In genomic region chr15:97837491-97838061, GRCm38 (mm10) we compare ENCODE assay signal across 8 mouse cellular contexts. TPM values are rescaled to one million over a fixed set of nuclear protein-coding genes. Genes with fewer than 3 reads are reported as not detected.
DNase-seq lines count a peak whose midpoint lies in the region; ATAC-seq and TF ChIP-seq lines count a peak whose summit lies in the region.

No protein-coding gene starts in this region.

- DNase-seq in forebrain, embryonic 10.5 days (ENCODE audit: extremely low spot score, low spot score), result no peak
- no peak for DNase-seq in forebrain, embryonic 11.5 days (ENCODE audit: low spot score)
- peak; percentile 48 for DNase-seq in thymus, adult 2 months
- DNase-seq in thymus, postnatal 10 days (ENCODE audit: low spot score in 2 of 2), result no peak
- DNase-seq in frontal cortex, postnatal 10 days (ENCODE audit: low spot score in 2 of 2), result no peak
- DNase-seq in layer of hippocampus, adult 9-10 months (ENCODE audit: low spot score), result no peak

- peaks cover 50% of the 10 kb centered on the region for H3K4me1 ChIP-seq in forebrain, embryonic 10.5 days
- H3K4me1 ChIP-seq in forebrain, embryonic 11.5 days (replicated peaks; ENCODE audit: control insufficient read depth, insufficient read depth, low read length), result peaks cover 5% of the 10 kb centered on the region; the same call in 1 of the 2 replicates
- H3K4me1 ChIP-seq in thymus, adult 2 months (replicated peaks; ENCODE audit: control insufficient read depth, insufficient read depth, low read length), result peaks cover 78% of the 10 kb centered on the region
- peaks cover 60% of the 10 kb centered on the region for H3K4me1 ChIP-seq in kidney, embryonic 16.5 days (ENCODE audit: insufficient read depth, low read length)
- H3K4me1 ChIP-seq in stomach, embryonic 16.5 days (ENCODE audit: control insufficient read depth, insufficient read depth, low read length), result peaks cover 31% of the 10 kb centered on the region

- H3K27me3 ChIP-seq in forebrain, embryonic 10.5 days (ENCODE audit: poor library complexity, severe bottlenecking), result peaks cover 22% of the 10 kb centered on the region
- H3K27me3 ChIP-seq in forebrain, embryonic 11.5 days (ENCODE audit: control insufficient read depth, insufficient read depth, low read length), result peaks cover 2% of the 10 kb centered on the region; the same call in 1 of the 2 replicates
- H3K27me3 ChIP-seq in thymus, adult 2 months (ENCODE audit: control insufficient read depth, insufficient read depth, low read length), result no peaks in the 10 kb centered on the region
- no peaks in the 10 kb centered on the region for H3K27me3 ChIP-seq in kidney, embryonic 16.5 days (ENCODE audit: insufficient read depth, low read length)
- H3K27me3 ChIP-seq in stomach, embryonic 16.5 days (ENCODE audit: control insufficient read depth, insufficient read depth, low read length), result no peaks in the 10 kb centered on the region

- no peak overlapping the region for H3K4me3 ChIP-seq in forebrain, embryonic 10.5 days
- H3K4me3 ChIP-seq in forebrain, embryonic 11.5 days (ENCODE audit: low read depth, low read length), result no peak overlapping the region
- peak overlapping the region; percentile 44 for H3K4me3 ChIP-seq in thymus, adult 2 months (ENCODE audit: control insufficient read depth, insufficient read depth, low read length)
- no peak overlapping the region for H3K4me3 ChIP-seq in kidney, embryonic 16.5 days (ENCODE audit: low read length)
- H3K4me3 ChIP-seq in stomach, embryonic 16.5 days (replicated peaks; ENCODE audit: low read length), result no peak overlapping the region

- no peaks in the 10 kb centered on the region for H3K9me3 ChIP-seq in forebrain, embryonic 10.5 days
- no peaks in the 10 kb centered on the region for H3K9me3 ChIP-seq in forebrain, embryonic 11.5 days (ENCODE audit: control insufficient read depth, low read length)
- H3K9me3 ChIP-seq in kidney, embryonic 16.5 days (ENCODE audit: low read length), result no peaks in the 10 kb centered on the region
- no peaks in the 10 kb centered on the region for H3K9me3 ChIP-seq in stomach, embryonic 16.5 days (replicated peaks; ENCODE audit: control insufficient read depth, low read length)

- ATAC-seq in forebrain, embryonic 11.5 days (replicated peaks; ENCODE audit: low FRiP score), result no peak
- ATAC-seq in kidney, embryonic 16.5 days (ENCODE audit: low FRiP score, low TSS enrichment), result peak; percentile 28; the same call in 1 of the 2 replicates
- ATAC-seq in stomach, embryonic 16.5 days (ENCODE audit: insufficient read depth, low FRiP score), result peak; percentile 31; the same call in 1 of the 2 replicates

- TF ChIP-seq POLR2A in thymus, adult 2 months (IDR thresholded peaks at IDR 0.05; ENCODE audit: control insufficient read depth, extremely low read depth, insufficient read depth, low read length, poor library complexity), result no peak

- H3K4me2 ChIP-seq in forebrain, embryonic 11.5 days (ENCODE audit: low read depth, low read length, severe bottlenecking), result no peak overlapping the region
- H3K4me2 ChIP-seq in kidney, embryonic 16.5 days (replicated peaks; ENCODE audit: low read depth, low read length), result no peak overlapping the region
- H3K4me2 ChIP-seq in stomach, embryonic 16.5 days (ENCODE audit: low read depth, low read length), result no peak overlapping the region

- 26% methylated on average over 8 of the region's 8 CpGs for WGBS in forebrain, embryonic 10.5 days
- 27% methylated on average over 8 of the region's 8 CpGs for WGBS in forebrain, embryonic 11.5 days
- 13% methylated on average over 8 of the region's 8 CpGs for WGBS in thymus, adult 2 months
- WGBS in kidney, embryonic 16.5 days, result 10% methylated on average over 8 of the region's 8 CpGs
- WGBS in stomach, embryonic 16.5 days, result 19% methylated on average over 8 of the region's 8 CpGs

- no peak overlapping the region for H3K9ac ChIP-seq in forebrain, embryonic 11.5 days (ENCODE audit: low read length)
- H3K9ac ChIP-seq in kidney, embryonic 16.5 days (replicated peaks; ENCODE audit: low read length), result peak overlapping the region; percentile 24; the same call in 1 of the 2 replicates
- no peak overlapping the region for H3K9ac ChIP-seq in stomach, embryonic 16.5 days (ENCODE audit: low read length)

- H3K36me3 ChIP-seq in forebrain, embryonic 10.5 days (replicated peaks), result no peaks in the 10 kb centered on the region
- no peaks in the 10 kb centered on the region for H3K36me3 ChIP-seq in forebrain, embryonic 11.5 days (ENCODE audit: control insufficient read depth, insufficient read depth, low read length)
- H3K36me3 ChIP-seq in thymus, adult 2 months (ENCODE audit: control insufficient read depth, insufficient read depth, low read length), result no peaks in the 10 kb centered on the region
- H3K36me3 ChIP-seq in kidney, embryonic 16.5 days (ENCODE audit: insufficient read depth, low read length), result no peaks in the 10 kb centered on the region
- H3K36me3 ChIP-seq in stomach, embryonic 16.5 days (ENCODE audit: control insufficient read depth, insufficient read depth, low read length), result no peaks in the 10 kb centered on the region

- peak overlapping the region; percentile 58 for H3K27ac ChIP-seq in forebrain, embryonic 10.5 days
- H3K27ac ChIP-seq in forebrain, embryonic 11.5 days (ENCODE audit: low read depth, low read length), result no peak overlapping the region
- peak overlapping the region; percentile 95 for H3K27ac ChIP-seq in thymus, adult 2 months (ENCODE audit: control insufficient read depth, insufficient read depth, low read length)
- peak overlapping the region; percentile 80 for H3K27ac ChIP-seq in kidney, embryonic 16.5 days (ENCODE audit: low read length)
- peak overlapping the region; percentile 52; the same call in 1 of the 2 replicates for H3K27ac ChIP-seq in stomach, embryonic 16.5 days (ENCODE audit: low read length)

- TF ChIP-seq CTCF in thymus, adult 2 months (IDR thresholded peaks at IDR 0.05; ENCODE audit: borderline replicate concordance, control insufficient read depth, extremely low read depth, insufficient read depth, low read length, poor library complexity), result no peak

RNA-seq across cellular contexts. Expression of gene Hdac7, which starts 6.7 kb away (rescaled TPM):
- 21.6 and 25.3 TPM in 2 replicates for polyA plus RNA-seq in forebrain, embryonic 10.5 days (2016; fragmentation: Nextera tagmentation; extraction: Ambion mirVana)
- 23.9 and 26.4 TPM in 2 replicates for polyA plus RNA-seq in forebrain, embryonic 11.5 days (2014; fragmentation: Nextera tagmentation; extraction: Ambion mirVana)
- 827 and 963 TPM in 2 replicates for polyA plus RNA-seq in thymus, adult 2 months (2012; rRNA removed)
- polyA plus RNA-seq in kidney, embryonic 16.5 days (2015; fragmentation: Nextera tagmentation; extraction: Ambion mirVana), result 37.3 and 40.0 TPM in 2 replicates
- 20.4 and 23.2 TPM in 2 replicates for polyA plus RNA-seq in stomach, embryonic 16.5 days (2015; fragmentation: Nextera tagmentation; extraction: Ambion mirVana)

RNA-seq across cellular contexts. Expression of gene Slc48a1, which starts 59.3 kb away (rescaled TPM):
- 28.7 and 32.2 TPM in 2 replicates for polyA plus RNA-seq in forebrain, embryonic 10.5 days (2016; fragmentation: Nextera tagmentation; extraction: Ambion mirVana)
- polyA plus RNA-seq in forebrain, embryonic 11.5 days (2014; fragmentation: Nextera tagmentation; extraction: Ambion mirVana), result 32.1 and 32.9 TPM in 2 replicates
- 62.1 and 62.8 TPM in 2 replicates for polyA plus RNA-seq in thymus, adult 2 months (2012; rRNA removed)
- 81.7 and 81.9 TPM in 2 replicates for polyA plus RNA-seq in kidney, embryonic 16.5 days (2015; fragmentation: Nextera tagmentation; extraction: Ambion mirVana)
- polyA plus RNA-seq in stomach, embryonic 16.5 days (2015; fragmentation: Nextera tagmentation; extraction: Ambion mirVana), result 36.5 and 39.3 TPM in 2 replicates

Comparison
In these comparisons a context has a peak if more than half of its experiments do, and no peak if none do; other contexts are left out.
1. RNA of gene Hdac7, which starts 6.7 kb away (polyA plus RNA-seq): 827 to 963 TPM in thymus, adult 2 months; 37.3 to 40.0 TPM in kidney, embryonic 16.5 days, 21.6 to 25.3 TPM in forebrain, embryonic 10.5 days, 23.9 to 26.4 TPM in forebrain, embryonic 11.5 days and 20.4 to 23.2 TPM in stomach, embryonic 16.5 days; every median in the first group is over 10 times any median in the second.